Mouse (Mus musculus) megakaryocyte, embryonic 14.5 days (primary cell): ENCODE results near the gene Zfp28. TPM values are rescaled to one million over a fixed set of nuclear protein-coding genes. Genes with fewer than 3 reads are reported as not detected.
A peak's percentile ranks its signal among the peaks of the same experiment; 100 is the strongest.
"Not testable (repeated sequence)": the region's sequence is repeated elsewhere in the genome, so short reads cannot be mapped to it uniquely, and the experiment has no call there.

Experiments used
- H3K27me3 ChIP-seq: replicated peaks from 2 replicates; pipeline ENCODE3; 2012; ENCODE audit warnings: inconsistent platforms
- H3K36me3 ChIP-seq: replicated peaks from 2 replicates; pipeline ENCODE3; 2012; ENCODE audit warnings: low read length, inconsistent platforms, mixed read lengths
- H3K4me1 ChIP-seq: 2 replicates; pipeline ENCODE4 v1.6.1; 2012; ENCODE audit warnings: inconsistent platforms
- H3K4me3 ChIP-seq: replicated peaks from 2 replicates; pipeline ENCODE3; 2012; ENCODE audit warnings: moderate library complexity, mild to moderate bottlenecking, inconsistent platforms
- H3K9me3 ChIP-seq: 2 replicates; pipeline ENCODE4 v1.6.1; 2012; ENCODE audit warnings: inconsistent platforms
- FLI1 ChIP-seq: IDR thresholded peaks from 2 replicates; pipeline ENCODE4 v1.6.1; 2012; ENCODE audit warnings: low read length, inconsistent platforms, mixed read lengths
- GATA1 ChIP-seq: IDR thresholded peaks from 3 replicates; pipeline ENCODE4 v1.6.1; 2012; ENCODE audit warnings: mixed read lengths, low read length, inconsistent platforms, borderline replicate concordance
- polyA plus RNA-seq: library from polyadenylated mRNA; stranded (reverse); fragments of >175 nt; gene quantifications from 2 replicates; pipeline ENCODE4 v1.2.3, GENCODE M21; 2012; ENCODE audit warnings: low replicate concordance; ENCODE audit not compliant: insufficient read depth

The Zfp28 gene
- polyA plus RNA-seq, 1 experiment: 0.20 TPM

GRCm38 (mm10) chr7:6363047-6363488, 20.0 kb upstream of the Zfp28 start, which contains the start of gene Zfp78:
Gene Zfp78, plus strand, starts transcription at chr7:6363280.
- peaks cover 32% of the 10 kb centered on the region for H3K4me1 ChIP-seq
- H3K27me3 ChIP-seq: no peaks in the 10 kb centered on the region
- TF ChIP-seq GATA1 (no peak), FLI1 (no peak)
- no peaks in the 10 kb centered on the region for H3K9me3 ChIP-seq
- H3K4me3 ChIP-seq: peak within 1 kb of the TSS; percentile 94
- no peaks in the 10 kb centered on the region for H3K36me3 ChIP-seq

DNA sequence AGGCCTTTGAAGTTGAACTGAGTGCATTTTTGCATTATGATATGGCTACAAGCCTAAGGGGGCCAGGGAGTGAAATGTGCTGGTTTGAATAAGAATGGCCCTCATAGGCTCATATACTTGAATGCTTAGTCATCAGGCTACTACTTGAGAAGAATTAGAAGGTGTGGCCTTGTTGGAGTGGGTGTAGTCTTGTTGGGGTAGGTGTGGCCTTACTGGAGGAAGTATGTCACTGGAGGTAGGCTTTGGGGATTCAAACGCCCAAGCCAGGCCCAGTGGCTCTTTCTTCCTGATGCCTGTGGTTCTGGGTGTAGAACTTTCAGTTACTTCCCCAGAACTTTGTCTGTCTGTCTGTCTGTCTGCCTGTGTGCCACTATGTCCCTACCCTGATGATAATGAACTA, 18.3 kb upstream of the Zfp28 start:
- Histone ChIP-seq H3K4me3 (no peak overlapping the region), H3K4me1 (peaks cover 32% of the 10 kb centered on the region), H3K9me3 (no peaks in the 10 kb centered on the region), H3K27me3 (no peaks in the 10 kb centered on the region), H3K36me3 (no peaks in the 10 kb centered on the region)
- no peak for TF ChIP-seq GATA1
- TF ChIP-seq FLI1: no peak

DNA sequence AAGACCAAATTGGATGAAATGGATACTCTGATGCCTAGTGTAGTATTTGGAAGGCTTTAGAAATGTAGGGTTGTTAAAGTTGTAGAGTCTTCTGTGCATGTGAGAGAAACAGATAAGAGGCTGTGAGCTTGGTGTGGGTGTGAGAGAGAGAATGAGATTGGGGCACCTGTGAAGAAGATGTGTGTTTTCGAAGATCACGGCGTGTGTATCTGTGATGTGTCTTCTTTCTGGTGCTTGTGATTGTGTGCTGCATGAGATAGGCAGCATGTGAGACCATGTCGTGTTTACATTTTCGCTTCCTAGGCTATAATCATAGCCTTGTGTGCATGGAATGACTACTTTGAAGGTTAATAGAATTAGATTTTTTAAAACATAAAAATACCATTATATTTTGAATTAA, 15.9 kb upstream of the Zfp28 start:
- peaks cover 20% of the 10 kb centered on the region for H3K4me1 ChIP-seq
- H3K36me3 ChIP-seq: peaks cover 1% of the 10 kb centered on the region

DNA sequence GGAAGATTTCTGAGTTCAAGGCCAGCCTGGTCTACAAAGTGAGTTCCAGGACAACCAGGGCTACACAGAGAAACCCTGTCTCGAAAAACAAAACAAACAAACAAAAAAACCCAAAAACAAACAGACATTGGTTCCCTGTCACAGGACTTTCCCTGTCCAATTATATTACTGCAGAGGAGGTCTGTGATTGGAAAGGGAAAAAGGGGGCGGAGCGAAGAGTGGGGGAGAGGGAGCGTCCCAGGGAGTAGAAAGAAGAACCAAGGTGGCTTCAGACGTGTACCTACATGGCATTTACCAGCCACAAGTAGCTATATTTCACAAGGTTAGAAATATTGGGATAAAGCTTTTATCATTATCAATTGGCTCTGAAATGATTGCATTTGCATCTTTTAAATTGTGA, 14.9 kb upstream of the Zfp28 start:
- H3K9me3 ChIP-seq, H3K4me3 ChIP-seq, H3K27me3 ChIP-seq, H3K36me3 ChIP-seq: not testable (repeated sequence)
- peaks cover 17% of the 10 kb centered on the region for H3K4me1 ChIP-seq

More for the DNA sequence above, 15.9 kb upstream of the Zfp28 start:
- no peak overlapping the region for H3K4me3 ChIP-seq
- TF ChIP-seq FLI1 (no peak), GATA1 (no peak)
- no peaks in the 10 kb centered on the region for H3K9me3 ChIP-seq
- H3K27me3 ChIP-seq: no peaks in the 10 kb centered on the region

GRCm38 (mm10) chr7:6369460-6369859, 13.6 kb upstream of the Zfp28 start:
- TF ChIP-seq GATA1 (no peak), FLI1 (no peak)
- no peaks in the 10 kb centered on the region for H3K9me3 ChIP-seq
- H3K4me1 ChIP-seq: peaks cover 8% of the 10 kb centered on the region; the same call in 1 of the 2 replicates
- peaks cover 3% of the 10 kb centered on the region for H3K36me3 ChIP-seq
- no peak overlapping the region for H3K4me3 ChIP-seq
- no peaks in the 10 kb centered on the region for H3K27me3 ChIP-seq

- H3K4me1 ChIP-seq: no peaks in the 10 kb centered on the region
These were observed 10.1 kb upstream of the Zfp28 start for GRCm38 (mm10) chr7:6372993-6373392.

GRCm38 (mm10) chr7:6378441-6378840, 4.7 kb upstream of the Zfp28 start:
- Histone ChIP-seq H3K36me3 (peaks cover 3% of the 10 kb centered on the region), H3K4me3 (no peak overlapping the region), H3K27me3 (no peaks in the 10 kb centered on the region), H3K4me1 (peaks cover 16% of the 10 kb centered on the region), H3K9me3 (no peaks in the 10 kb centered on the region)
- TF ChIP-seq GATA1 (no peak), FLI1 (no peak)

More at GRCm38 (mm10) chr7:6372993-6373392, 10.1 kb upstream of the Zfp28 start:
- Histone ChIP-seq H3K27me3 (no peaks in the 10 kb centered on the region), H3K36me3 (peaks cover 3% of the 10 kb centered on the region), H3K9me3 (no peaks in the 10 kb centered on the region), H3K4me3 (no peak overlapping the region)
- TF ChIP-seq FLI1: no peak
- no peak for TF ChIP-seq GATA1

GRCm38 (mm10) chr7:6381431-6381830, 1.7 kb upstream of the Zfp28 start:
- peaks cover 3% of the 10 kb centered on the region for H3K36me3 ChIP-seq
- H3K4me1 ChIP-seq: peaks cover 24% of the 10 kb centered on the region
- H3K4me3 ChIP-seq: no peak overlapping the region
- TF ChIP-seq GATA1: no peak
- no peak for TF ChIP-seq FLI1
- no peaks in the 10 kb centered on the region for H3K27me3 ChIP-seq
- no peaks in the 10 kb centered on the region for H3K9me3 ChIP-seq

GRCm38 (mm10) chr7:6384011-6384410, 916 bp downstream of the Zfp28 start:
- H3K4me3 ChIP-seq: peak overlapping the region; percentile 95
- no peak for TF ChIP-seq FLI1
- TF ChIP-seq GATA1: no peak
- H3K4me1 ChIP-seq: peaks cover 24% of the 10 kb centered on the region
- H3K9me3 ChIP-seq: no peaks in the 10 kb centered on the region
- H3K36me3 ChIP-seq: peaks cover 2% of the 10 kb centered on the region
- H3K27me3 ChIP-seq: no peaks in the 10 kb centered on the region

- no peaks in the 10 kb centered on the region for H3K9me3 ChIP-seq
- H3K4me3 ChIP-seq: no peak overlapping the region
- H3K36me3 ChIP-seq: peaks cover 27% of the 10 kb centered on the region
- no peaks in the 10 kb centered on the region for H3K27me3 ChIP-seq
- TF ChIP-seq GATA1 (no peak), FLI1 (no peak)
- peaks cover 23% of the 10 kb centered on the region for H3K4me1 ChIP-seq
These were observed 3.9 kb downstream of the Zfp28 start for GRCm38 (mm10) chr7:6386995-6387394.

DNA sequence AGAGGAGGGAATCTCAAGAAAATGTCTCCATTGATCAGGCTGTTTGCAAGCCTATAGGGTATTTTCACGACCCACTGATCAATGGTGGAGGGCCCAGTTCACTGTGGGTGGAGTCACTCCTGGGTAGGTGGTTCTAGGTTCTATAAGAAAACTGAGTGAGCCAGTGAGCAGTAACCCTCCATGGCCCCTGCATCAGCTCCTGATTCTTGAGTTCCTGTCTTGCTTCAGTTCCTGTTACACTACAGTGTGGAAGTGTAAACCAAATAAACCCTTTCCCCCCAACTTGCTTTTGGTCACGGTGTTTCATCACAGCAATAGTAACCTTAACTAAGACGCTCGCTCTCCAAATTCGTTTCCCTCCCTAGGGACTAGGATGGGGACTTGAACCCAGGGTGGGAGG, 5.9 kb downstream of the Zfp28 start:
- H3K9me3 ChIP-seq: peaks cover 7% of the 10 kb centered on the region
- no peak for TF ChIP-seq FLI1
- TF ChIP-seq GATA1: no peak
- H3K4me3 ChIP-seq: no peak overlapping the region
- H3K27me3 ChIP-seq: no peaks in the 10 kb centered on the region
- H3K4me1 ChIP-seq: peaks cover 3% of the 10 kb centered on the region
- H3K36me3 ChIP-seq: peaks cover 40% of the 10 kb centered on the region
